Mouse (Mus musculus): ENCODE results near the gene Qpct. TPM values are rescaled to one million over a fixed set of nuclear protein-coding genes. Genes with fewer than 3 reads are reported as not detected.
A peak's percentile ranks its signal among the peaks of the same experiment; 100 is the strongest.
"Not testable (repeated sequence)": the region's sequence is repeated elsewhere in the genome, so short reads cannot be mapped to it uniquely, and the experiment has no call there.

Qpct gene
- polyA plus RNA-seq, 1 experiment from 2014 or later: 8.2 TPM

DNA sequence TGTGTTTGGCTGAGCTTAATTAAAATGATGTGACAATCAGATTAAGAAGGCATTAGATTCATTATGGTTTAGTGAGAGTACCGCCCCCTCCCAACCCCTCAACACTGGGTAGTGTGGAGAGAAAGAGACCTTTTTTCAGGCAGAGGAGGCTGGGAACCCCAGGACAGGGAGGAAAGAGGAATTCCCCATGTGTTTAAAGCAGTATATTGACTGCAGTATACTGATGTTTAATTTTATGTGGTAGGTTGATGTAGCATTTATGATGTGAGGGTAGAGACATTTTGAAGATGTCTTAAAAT, 26.1 kb downstream of the Qpct start:
- H3K4me1 ChIP-seq: no peaks in the 10 kb centered on the region
- no peak for ATAC-seq (ENCODE audit: low FRiP score, low read depth)
- no peak overlapping the region for H3K4me3 ChIP-seq
- H3K9ac ChIP-seq: no peak overlapping the region
- no peaks in the 10 kb centered on the region for H3K9me3 ChIP-seq
- H3K4me2 ChIP-seq (replicated peaks): no peak overlapping the region
- no peak overlapping the region for H3K27ac ChIP-seq
- WGBS: 95% methylated on average over 1 of the region's 1 CpGs
- no peaks in the 10 kb centered on the region for H3K27me3 ChIP-seq (replicated peaks)
- H3K36me3 ChIP-seq: no peaks in the 10 kb centered on the region

DNA sequence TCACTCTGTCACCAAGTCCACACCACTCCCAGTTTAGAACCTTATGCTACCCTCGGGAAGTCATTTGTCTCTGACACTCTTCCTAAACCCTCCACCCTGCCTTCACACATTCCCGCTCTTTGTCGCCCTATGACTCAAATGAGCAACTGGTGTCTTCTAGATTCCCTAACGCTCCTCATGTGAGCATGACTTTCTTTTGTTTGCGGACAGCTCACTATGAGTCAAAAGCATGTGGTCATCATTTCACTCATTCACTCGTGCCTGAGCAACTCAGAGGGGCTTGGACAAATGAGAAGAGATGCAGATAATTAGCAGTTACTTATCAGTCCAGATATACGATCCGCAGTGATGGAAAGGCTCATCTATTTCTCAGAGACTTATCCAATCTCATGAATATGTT, 26.5 kb downstream of the Qpct start:
- Histone ChIP-seq H3K4me1 (no peaks in the 10 kb centered on the region), H3K27me3 (replicated peaks) (no peaks in the 10 kb centered on the region), H3K36me3 (no peaks in the 10 kb centered on the region), H3K9me3 (no peaks in the 10 kb centered on the region), H3K4me2 (replicated peaks) (no peak overlapping the region), H3K9ac (no peak overlapping the region), H3K27ac (no peak overlapping the region), H3K4me3 (no peak overlapping the region)
- WGBS: 89% methylated on average over 8 of the region's 8 CpGs
- ATAC-seq (ENCODE audit: low FRiP score, low read depth): no peak

DNA sequence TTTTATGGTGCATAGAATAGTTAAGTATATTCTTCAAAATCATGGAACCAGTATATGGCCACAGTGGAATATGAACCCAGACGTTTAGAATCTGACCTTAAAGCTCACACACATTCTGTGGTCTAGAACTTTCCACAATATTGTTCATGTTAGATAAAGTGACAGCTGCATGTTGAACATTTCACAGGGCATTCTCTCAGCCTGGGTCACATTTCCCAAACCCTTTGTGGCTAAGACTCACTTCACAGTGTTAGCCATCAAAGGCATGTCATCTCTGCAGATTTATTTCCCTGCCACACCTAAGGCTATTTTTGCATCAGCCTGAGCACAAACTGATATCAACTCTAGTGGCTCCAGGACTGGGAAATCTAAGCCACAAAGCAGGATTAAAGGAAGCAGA, 40.0 kb downstream of the Qpct start:
- no peak overlapping the region for H3K4me2 ChIP-seq (replicated peaks)
- no peak overlapping the region for H3K27ac ChIP-seq
- no peaks in the 10 kb centered on the region for H3K9me3 ChIP-seq
- H3K9ac ChIP-seq: no peak overlapping the region
- no peaks in the 10 kb centered on the region for H3K36me3 ChIP-seq
- no peaks in the 10 kb centered on the region for H3K4me1 ChIP-seq
- ATAC-seq (ENCODE audit: low FRiP score, low read depth): no peak
- WGBS: 78% methylated on average over 1 of the region's 1 CpGs
- no peak overlapping the region for H3K4me3 ChIP-seq
- H3K27me3 ChIP-seq (replicated peaks): 0 out of 2 replicates have a peak, but pooled peaks cover 3% of the 10 kb centered on the region

DNA sequence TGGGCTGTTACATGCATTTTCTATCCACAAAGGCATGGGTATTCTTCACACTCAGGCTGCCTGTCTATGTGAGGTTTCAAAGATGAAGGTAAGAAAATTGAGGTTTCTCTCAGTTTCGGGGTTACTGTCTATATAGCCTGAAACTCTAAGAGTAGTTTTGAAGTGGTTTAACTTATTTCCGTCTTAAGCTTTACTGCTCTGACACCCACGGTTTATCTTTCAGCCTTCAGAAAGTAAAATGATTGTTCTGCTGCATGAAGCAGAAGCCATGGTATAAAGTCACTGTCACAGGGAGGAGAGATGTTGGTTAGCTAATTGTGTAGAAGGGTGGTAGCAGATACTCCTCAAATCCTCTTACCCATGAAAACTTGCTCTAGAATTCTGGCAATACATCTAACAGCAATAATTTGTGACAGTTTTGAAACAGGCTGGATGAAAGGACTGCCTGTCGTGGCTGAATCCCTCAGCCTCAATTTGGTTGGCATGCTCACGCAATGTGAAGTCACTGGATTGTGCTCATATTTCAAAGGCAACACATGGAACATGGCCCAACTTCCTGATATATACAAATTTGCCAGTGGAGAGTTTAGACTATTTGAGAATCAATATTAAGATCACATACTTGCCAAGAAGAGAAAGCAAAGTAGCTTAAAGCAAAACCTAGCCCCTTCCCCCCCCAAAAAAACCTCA, 41.7 kb downstream of the Qpct start:
- Histone ChIP-seq H3K36me3 (no peaks in the 10 kb centered on the region), H3K4me3 (no peak overlapping the region), H3K27ac (no peak overlapping the region), H3K4me2 (replicated peaks) (no peak overlapping the region), H3K9ac (no peak overlapping the region), H3K9me3 (no peaks in the 10 kb centered on the region), H3K27me3 (replicated peaks) (0 out of 2 replicates have a peak, but pooled peaks cover 3% of the 10 kb centered on the region), H3K4me1 (no peaks in the 10 kb centered on the region)
- no peak for ATAC-seq (ENCODE audit: low FRiP score, low read depth)
- WGBS: 79% methylated on average over 5 of the region's 5 CpGs

DNA sequence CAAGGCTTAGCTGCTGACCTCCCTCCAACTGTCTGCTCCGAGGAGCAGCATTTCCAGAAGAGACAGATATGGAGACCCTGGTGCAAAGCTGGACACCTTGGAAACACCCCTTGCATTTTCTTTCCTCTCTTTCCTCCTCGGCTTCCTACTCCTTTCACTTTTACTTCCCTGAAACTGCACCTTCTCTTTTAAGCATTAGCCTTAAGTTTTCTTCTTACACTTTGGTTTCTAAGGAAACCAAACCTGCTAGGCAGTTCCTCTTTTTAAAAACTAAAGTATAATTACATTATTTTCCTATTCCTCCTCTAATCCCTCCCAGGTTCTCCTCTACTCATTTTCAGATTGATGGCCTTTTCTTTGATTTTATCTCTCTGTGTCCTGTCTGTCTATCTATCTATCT, 43.9 kb downstream of the Qpct start:
- WGBS: 86% methylated on average over 2 of the region's 2 CpGs
- no peaks in the 10 kb centered on the region for H3K4me1 ChIP-seq
- no peak overlapping the region for H3K4me3 ChIP-seq
- no peaks in the 10 kb centered on the region for H3K36me3 ChIP-seq
- no peak overlapping the region for H3K9ac ChIP-seq
- no peak overlapping the region for H3K4me2 ChIP-seq (replicated peaks)
- no peak overlapping the region for H3K27ac ChIP-seq
- H3K27me3 ChIP-seq (replicated peaks): 0 out of 2 replicates have a peak, but pooled peaks cover 3% of the 10 kb centered on the region
- ATAC-seq (ENCODE audit: low FRiP score, low read depth): no peak
- H3K9me3 ChIP-seq: no peaks in the 10 kb centered on the region

DNA sequence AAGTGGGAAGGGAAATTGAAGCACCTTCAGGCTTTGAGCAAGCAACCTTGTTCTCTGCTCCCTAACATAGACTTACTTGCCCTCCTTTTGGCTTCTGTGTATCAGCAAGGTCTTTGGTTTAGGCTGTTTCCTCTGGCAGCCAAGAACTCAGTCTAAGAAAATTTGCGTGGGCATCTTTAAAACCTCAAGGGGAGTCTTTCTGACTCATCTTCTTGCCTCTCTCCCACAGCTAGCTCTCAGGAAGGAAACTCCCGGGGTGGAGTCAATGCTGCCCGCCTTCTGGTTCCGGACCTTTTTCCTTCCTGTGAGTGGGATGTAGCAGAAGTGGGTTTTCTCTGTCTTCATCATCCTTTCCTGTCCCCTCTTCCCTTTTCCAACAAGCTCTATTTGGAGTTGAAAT, 48.2 kb downstream of the Qpct start:
- no peaks in the 10 kb centered on the region for H3K4me1 ChIP-seq
- WGBS: 83% methylated on average over 4 of the region's 4 CpGs
- H3K27ac ChIP-seq: no peak overlapping the region
- H3K36me3 ChIP-seq: no peaks in the 10 kb centered on the region
- no peak overlapping the region for H3K4me2 ChIP-seq (replicated peaks)
- no peak overlapping the region for H3K9ac ChIP-seq
- H3K9me3 ChIP-seq: no peaks in the 10 kb centered on the region
- no peak for ATAC-seq (ENCODE audit: low FRiP score, low read depth)
- H3K27me3 ChIP-seq (replicated peaks): 0 out of 2 replicates have a peak, but pooled peaks cover 3% of the 10 kb centered on the region
- no peak overlapping the region for H3K4me3 ChIP-seq

DNA sequence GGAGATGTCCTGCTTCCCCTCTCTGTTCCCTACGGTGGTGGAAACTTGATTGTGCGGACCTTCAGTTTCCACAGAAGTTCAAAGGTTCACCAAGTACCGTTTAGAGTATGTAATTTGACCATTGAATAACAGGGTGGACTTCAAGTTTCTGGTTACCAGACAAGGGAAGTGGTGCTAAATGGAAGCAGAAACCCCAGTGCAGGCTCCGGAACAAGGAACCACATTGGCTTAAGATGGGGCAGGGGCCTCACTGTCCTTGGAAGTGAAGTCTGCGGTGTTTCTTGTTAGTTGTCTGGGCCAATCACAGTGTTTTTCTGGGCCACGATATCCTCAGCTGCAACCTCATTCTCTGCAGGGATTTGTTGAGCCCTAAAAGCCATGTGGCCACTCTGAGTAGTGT, 56.5 kb downstream of the Qpct start:
- 84% methylated on average over 6 of the region's 6 CpGs for WGBS

DNA sequence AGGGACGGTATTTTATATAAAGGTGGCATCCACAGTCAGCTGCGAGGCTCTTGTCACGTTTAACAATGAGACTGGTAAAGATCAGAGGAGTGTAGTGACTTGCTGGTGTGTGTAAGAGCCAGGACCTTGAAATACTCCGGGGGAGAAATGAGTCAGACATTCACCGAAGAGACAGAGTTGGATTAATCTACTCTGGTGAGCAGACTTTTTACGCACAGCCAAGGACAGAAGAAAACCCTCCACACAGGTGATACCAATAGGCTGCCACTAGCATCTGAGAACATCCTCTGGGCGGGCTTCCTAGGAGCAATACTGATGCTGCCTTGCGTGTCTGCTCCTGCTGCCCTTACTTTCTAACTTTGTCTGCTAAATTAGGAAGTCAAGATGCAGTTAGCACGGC, 57.9 kb downstream of the Qpct start:
- Histone ChIP-seq H3K9me3 (no peaks in the 10 kb centered on the region), H3K9ac (no peak overlapping the region), H3K36me3 (no peaks in the 10 kb centered on the region), H3K4me3 (no peak overlapping the region), H3K4me2 (replicated peaks) (no peak overlapping the region), H3K27ac (no peak overlapping the region), H3K4me1 (no peaks in the 10 kb centered on the region), H3K27me3 (replicated peaks) (no peaks in the 10 kb centered on the region)
- WGBS: 82% methylated on average over 9 of the region's 9 CpGs
- ATAC-seq (ENCODE audit: low FRiP score, low read depth): no peak

More for the DNA sequence above, 56.5 kb downstream of the Qpct start:
- no peaks in the 10 kb centered on the region for H3K36me3 ChIP-seq
- H3K27ac ChIP-seq: no peak overlapping the region
- H3K4me3 ChIP-seq: no peak overlapping the region
- H3K9me3 ChIP-seq: no peaks in the 10 kb centered on the region
- H3K4me1 ChIP-seq: no peaks in the 10 kb centered on the region
- H3K27me3 ChIP-seq (replicated peaks): no peaks in the 10 kb centered on the region
- ATAC-seq (ENCODE audit: low FRiP score, low read depth): no peak
- no peak overlapping the region for H3K4me2 ChIP-seq (replicated peaks)
- H3K9ac ChIP-seq: no peak overlapping the region

DNA sequence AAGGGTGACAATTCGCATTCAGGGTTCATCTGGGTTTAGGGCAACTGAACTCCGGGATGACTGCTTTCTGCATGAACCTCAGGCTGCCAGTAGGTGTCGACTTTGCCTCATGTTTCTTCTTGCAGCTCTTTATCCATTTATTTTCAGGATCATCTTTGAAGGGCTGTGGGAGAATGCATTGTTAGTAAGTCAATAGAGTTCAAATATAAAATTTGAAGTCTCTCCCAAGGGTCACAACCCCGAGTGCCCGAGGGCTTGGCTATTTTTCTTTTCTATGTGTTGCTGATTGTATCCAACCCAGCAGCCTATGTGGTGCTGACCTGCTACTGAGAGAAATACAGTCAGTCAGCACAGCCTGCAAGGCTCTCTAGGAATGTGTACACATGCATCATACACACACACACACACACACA, 59.2 kb downstream of the Qpct start:
- no peak overlapping the region for H3K27ac ChIP-seq
- WGBS: 29% methylated on average over 5 of the region's 5 CpGs
- no peaks in the 10 kb centered on the region for H3K4me1 ChIP-seq
- no peaks in the 10 kb centered on the region for H3K27me3 ChIP-seq (replicated peaks)
- H3K36me3 ChIP-seq: no peaks in the 10 kb centered on the region
- H3K4me3 ChIP-seq: no peak overlapping the region
- no peaks in the 10 kb centered on the region for H3K9me3 ChIP-seq
- H3K4me2 ChIP-seq (replicated peaks): no peak overlapping the region
- ATAC-seq (ENCODE audit: low FRiP score, low read depth): peak; percentile 76
- H3K9ac ChIP-seq: no peak overlapping the region

DNA sequence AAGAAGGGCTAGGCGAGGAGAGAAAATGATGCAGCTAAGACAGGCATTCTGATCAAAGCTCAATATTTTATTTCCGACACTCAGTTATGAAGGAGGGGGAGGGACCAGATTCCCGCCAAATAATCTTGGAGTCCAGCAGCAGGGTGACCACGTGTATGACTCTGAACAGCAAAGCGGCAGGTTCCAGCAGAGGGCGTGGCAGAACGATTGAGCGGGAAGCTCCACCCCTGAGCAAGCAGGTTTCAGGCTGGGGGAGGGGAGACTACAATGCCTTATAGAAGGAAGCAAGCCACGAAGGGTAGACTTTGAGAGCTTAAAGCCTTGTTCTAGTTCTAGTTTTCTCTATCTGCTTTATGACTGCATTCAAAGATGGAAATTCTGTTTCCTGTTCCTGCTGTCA, 63.5 kb downstream of the Qpct start:
- 58% methylated on average over 9 of the region's 9 CpGs for WGBS
- not testable (repeated sequence) for H3K4me1 ChIP-seq; H3K4me3 ChIP-seq; H3K9ac ChIP-seq; H3K27ac ChIP-seq; H3K36me3 ChIP-seq; H3K4me2 ChIP-seq (replicated peaks); ATAC-seq (ENCODE audit: low FRiP score, low read depth); H3K9me3 ChIP-seq; H3K27me3 ChIP-seq (replicated peaks)

DNA sequence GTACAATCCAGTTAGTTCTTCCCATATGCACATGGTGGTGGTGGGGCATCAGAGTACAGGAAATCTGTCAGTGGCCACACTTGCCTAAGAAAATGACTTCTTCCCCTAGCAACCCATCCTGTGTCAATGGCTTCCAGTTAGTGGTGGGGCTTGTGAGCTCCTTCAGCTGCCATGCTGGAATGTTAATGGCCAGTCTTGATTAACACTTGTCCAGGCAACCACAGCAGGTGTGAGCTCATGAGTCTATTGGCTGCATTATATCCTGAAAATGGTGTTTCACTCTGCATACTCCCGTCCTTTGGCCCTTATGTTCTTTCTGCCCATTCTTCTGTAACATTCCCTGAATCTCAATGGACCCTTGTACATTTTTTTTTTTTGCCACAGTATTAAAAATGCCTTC, 67.4 kb downstream of the Qpct start:
- H3K27ac ChIP-seq: no peak overlapping the region
- H3K9me3 ChIP-seq: no peaks in the 10 kb centered on the region; the same call in 1 of the 2 replicates
- no peak overlapping the region for H3K4me2 ChIP-seq (replicated peaks)
- H3K9ac ChIP-seq: no peak overlapping the region
- no peak for ATAC-seq (ENCODE audit: low FRiP score, low read depth)
- WGBS: 73% methylated on average over 1 of the region's 1 CpGs
- H3K4me1 ChIP-seq: no peaks in the 10 kb centered on the region
- no peaks in the 10 kb centered on the region for H3K27me3 ChIP-seq (replicated peaks)
- H3K36me3 ChIP-seq: no peaks in the 10 kb centered on the region
- H3K4me3 ChIP-seq: no peak overlapping the region

DNA sequence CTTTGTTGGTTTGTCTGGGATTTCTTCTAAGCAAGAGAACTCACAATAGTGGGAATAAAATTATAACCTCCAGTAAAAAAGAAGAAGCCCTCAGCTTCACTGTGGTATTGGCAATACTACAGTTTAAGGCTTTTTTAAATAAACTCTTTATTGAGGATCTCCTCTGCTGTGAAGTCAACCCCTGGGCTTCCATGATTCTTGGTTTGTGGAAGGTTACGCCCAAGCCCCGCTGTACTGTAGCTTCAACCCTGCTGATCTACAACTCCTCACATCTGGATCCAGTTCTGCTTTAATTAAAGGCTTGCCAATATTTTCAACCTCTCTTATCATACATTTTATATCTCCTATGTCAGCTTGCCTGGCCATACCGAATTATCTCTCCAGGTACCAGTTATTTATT, 68.6 kb downstream of the Qpct start:
- H3K4me1 ChIP-seq: no peaks in the 10 kb centered on the region
- no peaks in the 10 kb centered on the region for H3K27me3 ChIP-seq (replicated peaks)
- ATAC-seq (ENCODE audit: low FRiP score, low read depth): no peak
- 90% methylated on average over 3 of the region's 3 CpGs for WGBS
- no peaks in the 10 kb centered on the region for H3K36me3 ChIP-seq
- H3K27ac ChIP-seq: no peak overlapping the region
- no peak overlapping the region for H3K4me3 ChIP-seq
- H3K4me2 ChIP-seq (replicated peaks): no peak overlapping the region
- no peak overlapping the region for H3K9ac ChIP-seq
- no peaks in the 10 kb centered on the region; the same call in 1 of the 2 replicates for H3K9me3 ChIP-seq

DNA sequence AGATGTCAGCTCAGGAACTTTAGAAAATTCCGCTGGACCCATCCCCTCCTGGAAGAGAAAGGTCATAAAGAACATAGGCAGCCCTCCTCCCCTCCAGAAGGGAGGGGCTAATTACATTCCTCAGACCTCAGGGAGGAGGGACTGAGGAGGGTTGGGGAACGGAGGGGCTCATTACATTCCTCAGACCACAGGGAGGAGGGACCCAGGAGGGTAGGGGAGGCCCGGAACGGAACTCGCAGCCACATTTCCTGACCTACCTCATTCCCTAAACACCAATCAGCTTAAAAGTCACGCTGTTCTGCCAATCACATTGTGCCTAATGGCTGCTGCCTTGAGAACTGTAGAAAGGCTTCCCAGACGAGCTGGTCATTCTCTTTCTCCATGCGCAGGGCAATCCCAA, 82.0 kb downstream of the Qpct start:
- WGBS: 50% methylated on average over 8 of the region's 8 CpGs
- ATAC-seq (ENCODE audit: low FRiP score, low read depth): no peak

More for the DNA sequence above, 82.0 kb downstream of the Qpct start:
- Histone ChIP-seq H3K27ac (no peak overlapping the region), H3K27me3 (replicated peaks) (no peaks in the 10 kb centered on the region), H3K4me2 (replicated peaks) (no peak overlapping the region), H3K36me3 (no peaks in the 10 kb centered on the region), H3K4me1 (no peaks in the 10 kb centered on the region), H3K4me3 (no peak overlapping the region), H3K9me3 (no peaks in the 10 kb centered on the region), H3K9ac (no peak overlapping the region)

All from neural tube, embryonic 12.5 days (tissue).